Mouse (Mus musculus) megakaryocyte, adult 5-6 weeks (primary cell): ENCODE data around the gene Slc38a1. TPM values are rescaled to one million over a fixed set of nuclear protein-coding genes. Genes with fewer than 3 reads are reported as not detected.
"Not testable (repeated sequence)": the region's sequence is repeated elsewhere in the genome, so short reads cannot be mapped to it uniquely, and the experiment has no call there.

Experiments used
- ATAC-seq: 2 replicates; pipeline ENCODE4 v1.8.0; 2016; ENCODE audit warnings: mild to moderate bottlenecking, inconsistent platforms; ENCODE audit not compliant: poor library complexity, severe bottlenecking
- total RNA-seq, 2 experiments: library from RNA; stranded (forward) in 1 of 2; stranded (reverse) in 1 of 2; fragments of 153-499, 151-499 nt in 1 of 2; fragments of 221-1000, 200-1000 nt in 1 of 2; gene quantifications; 2 replicates each; pipeline versions ENCODE4 v1.2.3 to v1.2.4; 2015 to 2017

Gene Slc38a1
- total RNA-seq, 2 experiments from 2014 or later = 43.8 to 69.9 TPM

DNA sequence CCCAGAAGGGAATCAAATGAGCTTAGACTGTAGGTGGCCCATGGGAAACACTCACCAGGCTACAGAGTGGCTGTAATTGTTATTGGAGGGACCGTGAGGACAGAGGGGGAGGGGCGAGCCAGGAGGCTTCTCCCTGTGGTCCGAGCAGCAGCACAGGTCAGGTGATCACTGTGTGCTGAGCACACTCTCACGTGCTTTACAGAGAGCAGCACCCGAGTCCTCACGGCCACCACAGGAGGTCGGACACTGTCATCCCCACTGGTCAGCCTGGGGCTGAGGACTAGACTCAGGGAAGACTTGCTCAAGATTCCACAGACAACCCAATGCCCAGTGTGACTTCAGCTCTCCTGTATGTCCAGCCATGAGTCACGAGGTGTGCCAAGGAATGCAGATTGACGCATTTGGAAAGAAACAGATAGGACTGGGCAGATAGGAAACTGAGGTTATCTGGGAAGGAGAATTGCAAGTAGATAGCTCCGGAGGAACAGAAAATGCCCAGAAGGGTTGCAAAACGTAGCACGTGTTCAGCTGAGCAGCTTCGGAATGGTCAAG is 18.0 kb upstream of the Slc38a1 start:
- ATAC-seq = peak; percentile 58

- ATAC-seq = no peak
These were observed 15.5 kb upstream of the Slc38a1 start for GRCm38 (mm10) chr15:96658275-96658602.

- ATAC-seq = no peak
These were observed 15.0 kb upstream of the Slc38a1 start for GRCm38 (mm10) chr15:96657576-96658274.

DNA sequence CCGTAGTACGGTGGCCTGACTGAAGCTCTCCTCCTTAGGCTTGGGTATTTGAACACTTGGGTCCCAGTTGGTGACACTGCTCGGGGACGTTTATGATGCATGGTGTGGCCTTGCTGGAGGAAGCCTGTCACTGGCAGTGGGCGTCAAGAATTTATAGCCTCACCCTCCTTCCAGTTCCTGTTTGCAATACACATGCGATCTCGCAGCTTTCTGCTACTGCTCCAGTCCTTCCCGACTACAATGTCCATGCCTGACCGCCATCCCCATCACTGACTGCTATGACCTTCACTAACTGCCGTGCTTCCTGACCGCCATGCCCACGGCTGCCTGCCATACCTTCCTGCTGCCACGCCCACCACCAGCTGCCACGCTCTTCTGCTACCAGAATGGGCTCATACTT is 12.8 kb upstream of the Slc38a1 start:
- peak; percentile 79 for ATAC-seq

GRCm38 (mm10) chr15:96654714-96655113 is 12.0 kb upstream of the Slc38a1 start:
- peak; percentile 97 for ATAC-seq

DNA sequence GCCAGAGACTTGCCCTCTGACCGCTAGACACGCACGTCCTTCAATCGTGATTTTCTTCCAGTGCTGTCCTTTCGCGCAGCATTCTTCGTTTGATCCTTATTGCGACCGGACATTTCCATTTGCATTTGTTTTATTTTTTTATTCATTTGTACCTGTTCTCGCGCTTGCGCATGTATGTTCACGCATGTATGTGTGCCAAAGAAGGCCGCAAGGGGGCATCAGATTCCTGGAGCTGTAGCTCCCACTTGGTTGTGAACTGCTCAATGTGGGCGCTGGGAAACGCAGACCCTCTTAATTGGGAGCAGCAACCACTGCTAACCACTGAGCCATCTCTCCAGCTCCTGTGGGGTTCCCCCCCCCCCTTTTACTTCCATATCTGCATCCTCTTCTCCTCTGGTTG is 10.3 kb upstream of the Slc38a1 start:
- no peak for ATAC-seq

DNA sequence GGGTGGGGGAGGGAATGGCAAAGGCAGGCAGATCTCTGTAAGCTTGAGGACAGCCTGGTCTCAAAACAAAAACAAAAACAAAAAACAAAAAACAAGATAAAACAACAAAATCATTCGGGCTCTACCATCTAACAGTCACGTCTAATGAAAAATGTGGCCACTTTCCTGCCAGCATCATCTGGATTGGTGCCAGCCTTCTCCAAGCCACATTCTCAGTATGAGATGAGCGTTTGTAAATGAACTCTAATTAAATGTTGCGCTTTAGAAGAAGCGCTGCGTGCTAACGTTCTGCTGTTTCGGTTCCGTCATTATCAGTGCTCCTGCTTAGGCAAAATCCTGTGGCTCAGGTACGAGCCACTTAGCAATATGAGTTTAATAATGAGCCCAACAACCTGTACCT is 9.8 kb upstream of the Slc38a1 start:
- no peak for ATAC-seq

- no peak for ATAC-seq
These were observed 4.7 kb upstream of the Slc38a1 start for GRCm38 (mm10) chr15:96647376-96647775.

- peak; percentile 8 for ATAC-seq
These were observed 785 bp downstream of the Slc38a1 start for GRCm38 (mm10) chr15:96641821-96642435.

GRCm38 (mm10) chr15:96641111-96641820 is 1.4 kb downstream of the Slc38a1 start:
- ATAC-seq = peak; percentile 53

GRCm38 (mm10) chr15:96640291-96640985 is 2.3 kb downstream of the Slc38a1 start:
- peak; percentile 20 for ATAC-seq

DNA sequence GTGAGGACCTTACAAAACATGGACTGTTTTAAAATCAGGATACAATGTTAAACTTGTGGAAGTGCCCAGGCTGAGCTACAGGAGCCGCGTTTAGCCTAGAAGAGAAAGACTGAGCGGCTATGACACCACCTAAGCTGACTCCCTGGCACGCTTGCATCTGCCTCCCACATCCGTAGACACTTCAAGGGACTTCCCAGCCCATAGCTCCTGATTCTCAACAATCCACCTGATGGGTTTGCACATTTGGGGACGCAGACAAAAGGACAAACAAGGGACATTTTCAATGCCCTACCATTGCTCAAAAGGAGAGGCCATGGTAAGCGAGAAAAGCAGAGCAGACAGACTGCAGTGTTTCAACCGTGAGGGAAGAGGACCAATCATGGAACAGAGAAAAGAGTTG is 3.1 kb downstream of the Slc38a1 start:
- no peak for ATAC-seq

DNA sequence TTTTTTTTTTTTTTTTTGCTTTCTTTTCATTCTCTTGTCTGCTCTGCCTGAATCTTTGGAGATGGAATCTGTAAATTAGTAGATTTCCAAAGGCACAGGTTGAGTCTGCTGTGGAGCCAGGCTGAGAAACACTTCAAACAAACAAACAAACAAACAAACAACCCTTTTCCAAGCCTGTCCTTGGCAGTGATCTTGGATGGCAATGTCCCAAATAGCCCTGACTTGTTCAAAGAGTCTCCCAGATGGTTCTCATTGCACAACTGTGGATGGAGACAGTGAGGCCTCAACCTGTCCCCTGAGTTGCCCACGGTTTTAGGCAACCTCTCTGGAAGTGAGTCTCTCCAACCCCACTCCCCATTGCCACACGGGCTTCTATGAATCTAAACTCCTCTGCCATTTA is 4.1 kb downstream of the Slc38a1 start:
- no peak for ATAC-seq

- ATAC-seq = peak; percentile 46
These were observed 4.5 kb downstream of the Slc38a1 start for GRCm38 (mm10) chr15:96638173-96638572.

- no peak for ATAC-seq
These were observed 7.9 kb downstream of the Slc38a1 start for GRCm38 (mm10) chr15:96634670-96635405.

- ATAC-seq = no peak
These were observed 10.5 kb downstream of the Slc38a1 start for GRCm38 (mm10) chr15:96632201-96632600.

DNA sequence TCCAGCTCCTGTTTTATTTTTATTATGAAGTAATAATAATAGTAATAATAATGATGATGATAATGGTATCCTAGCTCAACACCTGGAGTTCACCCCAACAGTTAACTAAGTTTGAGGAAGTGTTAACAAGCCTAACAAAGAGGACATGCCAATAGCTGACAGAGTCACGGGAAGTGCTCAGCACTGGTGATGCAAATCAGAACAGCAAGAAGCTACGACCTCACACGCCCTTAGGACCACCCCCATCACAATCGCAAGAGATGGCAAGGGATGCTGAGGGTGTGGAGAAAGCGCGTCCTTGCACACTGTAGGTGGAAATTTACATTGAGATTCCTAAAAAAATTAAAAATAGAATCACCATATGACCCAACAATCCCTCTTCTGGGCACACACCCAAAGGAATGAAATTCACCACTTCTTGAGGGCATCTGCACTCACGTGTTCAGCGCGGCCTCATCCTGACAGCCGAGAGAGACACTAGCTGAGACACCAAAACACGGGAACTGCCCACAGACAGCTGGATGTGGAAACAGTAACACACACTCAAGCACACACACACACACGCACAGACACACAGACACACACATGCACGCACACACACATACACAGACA is 11.5 kb downstream of the Slc38a1 start:
- no peak; the same call in 1 of the 2 replicates for ATAC-seq

- no peak for ATAC-seq
These were observed 14.5 kb downstream of the Slc38a1 start for GRCm38 (mm10) chr15:96628256-96628655.

DNA sequence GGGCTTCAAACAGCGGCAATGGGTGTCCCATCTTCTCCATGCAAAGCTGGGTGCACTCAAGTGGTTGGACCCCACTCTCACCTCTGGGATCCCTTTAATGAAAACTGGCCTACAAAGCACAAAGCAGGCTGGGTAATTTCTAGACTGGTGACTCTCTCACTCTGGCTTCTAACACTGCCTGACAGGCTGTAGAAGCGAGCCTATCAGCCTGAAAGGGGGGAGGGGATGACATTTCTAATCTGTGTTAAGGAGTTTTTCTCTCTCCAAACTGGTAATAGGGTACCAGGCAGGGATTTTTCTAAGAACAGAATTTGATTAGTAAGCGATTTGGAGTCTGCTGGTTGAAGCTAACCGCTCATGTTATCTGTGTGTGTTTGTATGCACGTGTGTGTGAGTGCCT is 15.8 kb downstream of the Slc38a1 start:
- no peak for ATAC-seq

DNA sequence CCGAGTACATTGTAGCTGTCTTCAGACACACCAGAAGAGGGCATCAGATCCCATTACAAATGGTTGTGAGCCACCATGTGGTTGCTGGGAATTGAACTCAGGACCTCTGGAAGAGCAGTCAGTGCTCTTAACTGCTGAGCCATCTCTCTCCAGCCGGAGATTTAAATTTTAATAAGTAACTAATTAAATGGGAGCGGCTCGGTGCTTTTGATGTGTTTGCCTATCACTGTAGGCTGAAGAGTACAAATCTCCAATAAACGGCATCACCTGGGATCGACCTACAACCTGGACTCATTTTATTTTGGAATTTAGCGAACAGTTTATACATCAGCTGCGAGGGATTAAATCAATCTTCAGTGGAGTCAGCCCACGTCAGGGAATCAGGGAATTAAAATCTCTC is 17.7 kb downstream of the Slc38a1 start:
- not testable (repeated sequence) for ATAC-seq
